Mouse (Mus musculus): Measurements from ENCODE around the gene Sbsn. TPM values are rescaled to one million over a fixed set of nuclear protein-coding genes. Genes with fewer than 3 reads are reported as not detected.
"Not testable (repeated sequence)": the region's sequence is repeated elsewhere in the genome, so short reads cannot be mapped to it uniquely, and the experiment has no call there.

The Sbsn gene
- 3.8 and 4.7 TPM in 2 replicates for polyA plus RNA-seq (2012; rRNA removed)

- no peak for DNase-seq (ENCODE audit: low read depth)
Observed at GRCm38 (mm10) chr7:30751086-30751669, at the start of gene Sbsn. Gene Sbsn, plus strand, starts transcription at chr7:30751471.

DNA sequence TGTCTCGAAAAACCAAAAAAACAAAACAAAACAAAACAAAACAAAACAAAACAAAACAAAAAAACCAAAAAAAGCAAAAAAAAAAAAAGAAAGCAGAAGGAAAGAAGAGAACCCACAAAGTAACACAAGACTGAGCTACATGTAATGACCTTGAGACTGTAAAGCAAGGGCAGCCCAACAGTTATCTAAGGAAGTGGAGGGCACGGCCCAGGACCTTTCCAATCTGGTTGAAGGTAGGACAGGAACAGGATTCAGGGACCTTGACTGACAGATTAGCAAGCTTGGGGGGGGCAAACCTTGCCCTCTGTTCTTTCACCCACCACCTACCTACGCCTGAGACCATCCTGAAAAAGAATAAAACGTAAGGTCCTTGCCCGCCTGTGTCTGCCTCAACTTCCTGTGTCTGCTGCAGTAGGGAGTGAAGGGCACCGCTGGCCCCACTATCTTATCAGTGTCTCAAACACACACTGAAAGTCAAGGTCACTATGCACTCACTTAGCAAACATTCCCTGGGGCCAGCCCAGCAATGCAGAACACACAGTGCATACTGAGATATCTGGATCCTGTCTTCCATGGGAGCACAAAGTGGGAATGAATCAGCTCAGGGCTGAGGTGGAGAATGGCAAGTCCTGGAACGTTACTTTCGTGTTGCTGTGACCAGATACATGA, 44.9 kb upstream of the Sbsn start:
- no peak for DNase-seq (ENCODE audit: low read depth)

DNA sequence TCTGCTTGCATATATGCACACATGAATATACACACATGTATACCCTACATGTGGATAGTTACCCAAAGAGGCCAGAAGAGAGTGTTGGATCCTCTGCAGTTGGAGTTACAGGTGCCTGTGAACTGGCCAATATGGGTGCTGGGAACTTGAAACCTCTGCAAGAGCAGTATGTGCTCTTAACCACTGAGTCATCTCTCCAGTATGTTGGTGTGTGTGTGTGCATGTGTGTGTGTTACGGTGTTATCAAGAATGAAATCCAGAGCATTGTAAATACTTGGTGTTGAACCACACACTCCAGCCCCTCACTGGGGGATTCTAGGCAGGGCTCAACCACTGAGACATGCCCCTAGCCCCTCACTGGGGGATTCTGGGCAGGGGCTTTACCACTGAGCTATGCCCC, 43.8 kb upstream of the Sbsn start:
- DNase-seq (ENCODE audit: low read depth) = no peak

- DNase-seq (ENCODE audit: low read depth) = no peak
Observed at GRCm38 (mm10) chr7:30711942-30712341, 39.3 kb upstream of the Sbsn start, which contains the start of gene Atp4a. Gene Atp4a, plus strand, starts transcription at chr7:30712209.

GRCm38 (mm10) chr7:30717006-30717715, 34.1 kb upstream of the Sbsn start:
- DNase-seq (ENCODE audit: low read depth) = no peak

DNA sequence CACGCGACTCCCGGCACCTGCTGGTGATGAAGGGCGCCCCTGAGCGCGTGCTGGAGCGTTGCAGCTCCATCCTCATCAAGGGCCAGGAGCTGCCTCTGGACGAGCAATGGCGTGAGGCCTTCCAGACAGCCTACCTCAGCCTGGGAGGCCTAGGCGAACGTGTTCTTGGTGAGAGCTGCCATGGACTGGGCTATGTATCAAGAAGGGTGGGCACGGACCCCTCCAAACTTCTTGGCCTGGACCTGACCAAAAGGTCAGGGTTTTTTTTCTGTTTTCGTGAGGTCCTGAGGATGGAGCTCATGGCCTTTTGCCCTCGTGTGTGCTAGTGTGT, 33.6 kb upstream of the Sbsn start:
- no peak for DNase-seq (ENCODE audit: low read depth)

DNA sequence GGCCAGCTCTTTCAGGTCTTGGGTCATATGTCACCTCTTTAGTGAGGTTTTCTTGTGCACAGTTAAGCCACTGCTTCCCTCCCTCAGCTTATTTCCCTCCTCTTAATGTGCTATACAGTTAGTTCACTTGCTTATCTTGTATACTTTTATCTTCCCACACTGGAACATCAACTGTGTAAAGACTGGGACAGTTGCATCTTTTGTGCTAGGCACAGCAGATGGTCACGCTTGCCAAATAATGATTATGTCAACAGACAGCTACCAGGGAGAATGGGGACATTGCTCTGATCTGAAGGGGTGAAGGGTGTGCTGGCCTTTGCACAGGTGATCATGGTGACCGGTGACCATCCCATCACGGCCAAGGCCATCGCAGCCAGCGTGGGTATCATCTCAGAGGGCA, 31.6 kb upstream of the Sbsn start:
- DNase-seq (ENCODE audit: low read depth) = no peak

- no peak for DNase-seq (ENCODE audit: low read depth)
Observed at GRCm38 (mm10) chr7:30721286-30721685, 30.0 kb upstream of the Sbsn start.

DNA sequence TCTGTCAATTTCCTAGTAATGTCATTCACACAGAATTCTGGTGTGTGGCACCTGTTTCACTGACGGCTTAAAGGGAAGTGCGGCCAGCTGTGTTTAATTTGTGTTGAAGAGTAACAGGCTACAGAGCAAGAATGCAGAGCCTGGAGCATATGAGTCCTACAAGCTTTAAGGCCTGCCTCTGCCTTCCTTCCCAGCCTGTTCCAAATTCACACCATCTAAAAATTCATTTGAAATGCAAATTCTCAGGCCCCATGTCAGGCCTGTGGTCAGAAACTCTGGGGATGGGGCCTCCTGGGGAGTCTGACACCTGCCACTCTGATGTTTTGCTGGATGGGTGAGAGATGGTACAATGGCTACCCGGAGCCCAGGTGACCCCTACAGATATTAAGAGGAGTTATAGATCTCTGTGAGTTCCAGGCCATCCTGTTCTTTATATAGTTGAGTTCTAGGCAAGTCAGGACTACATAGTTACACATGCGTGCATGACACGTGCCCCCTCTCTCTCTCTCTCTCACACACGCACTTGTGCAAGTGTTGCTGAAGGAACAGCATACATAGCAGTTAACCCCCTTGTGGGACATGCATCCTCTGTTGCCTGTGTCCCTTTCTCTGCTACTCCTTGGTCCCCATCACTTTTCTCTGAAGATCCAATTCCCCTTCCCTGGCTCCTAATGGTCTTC, 27.9 kb upstream of the Sbsn start:
- no peak for DNase-seq (ENCODE audit: low read depth)

- DNase-seq (ENCODE audit: low read depth) = no peak
Observed at GRCm38 (mm10) chr7:30728214-30728613, 23.1 kb upstream of the Sbsn start.

DNA sequence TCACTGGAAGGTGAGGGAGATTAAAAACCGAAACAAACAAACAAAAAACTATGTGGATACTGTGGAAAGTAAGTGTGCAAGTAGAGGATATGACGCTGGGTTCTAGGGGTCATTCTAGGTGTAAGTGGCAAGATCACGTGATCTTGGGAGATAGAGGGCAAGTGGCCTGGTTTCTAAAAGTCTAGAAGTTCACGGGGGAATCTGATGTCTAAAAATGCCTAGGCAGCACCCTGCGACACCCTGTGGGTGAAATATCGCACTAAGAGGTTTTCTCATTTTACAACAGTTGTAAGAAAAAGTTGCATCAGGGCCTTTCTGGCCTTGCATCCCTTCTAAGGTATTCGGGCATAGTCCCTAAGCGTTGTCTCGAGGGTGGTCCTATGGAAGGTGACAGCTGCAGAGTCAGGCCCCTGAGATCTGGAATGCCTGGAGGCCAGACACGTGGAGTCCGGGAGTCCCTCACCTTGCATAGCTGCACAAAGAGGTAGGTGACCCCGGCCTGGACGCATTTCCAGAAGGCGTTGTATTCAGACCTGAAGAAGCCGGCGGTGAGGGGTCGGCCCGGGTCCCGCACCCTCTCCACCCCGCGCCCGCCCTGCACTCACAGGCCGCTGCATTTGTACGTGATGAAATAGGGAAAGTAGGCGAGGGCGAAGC, 22.4 kb upstream of the Sbsn start:
- DNase-seq (ENCODE audit: low read depth) = no peak

DNA sequence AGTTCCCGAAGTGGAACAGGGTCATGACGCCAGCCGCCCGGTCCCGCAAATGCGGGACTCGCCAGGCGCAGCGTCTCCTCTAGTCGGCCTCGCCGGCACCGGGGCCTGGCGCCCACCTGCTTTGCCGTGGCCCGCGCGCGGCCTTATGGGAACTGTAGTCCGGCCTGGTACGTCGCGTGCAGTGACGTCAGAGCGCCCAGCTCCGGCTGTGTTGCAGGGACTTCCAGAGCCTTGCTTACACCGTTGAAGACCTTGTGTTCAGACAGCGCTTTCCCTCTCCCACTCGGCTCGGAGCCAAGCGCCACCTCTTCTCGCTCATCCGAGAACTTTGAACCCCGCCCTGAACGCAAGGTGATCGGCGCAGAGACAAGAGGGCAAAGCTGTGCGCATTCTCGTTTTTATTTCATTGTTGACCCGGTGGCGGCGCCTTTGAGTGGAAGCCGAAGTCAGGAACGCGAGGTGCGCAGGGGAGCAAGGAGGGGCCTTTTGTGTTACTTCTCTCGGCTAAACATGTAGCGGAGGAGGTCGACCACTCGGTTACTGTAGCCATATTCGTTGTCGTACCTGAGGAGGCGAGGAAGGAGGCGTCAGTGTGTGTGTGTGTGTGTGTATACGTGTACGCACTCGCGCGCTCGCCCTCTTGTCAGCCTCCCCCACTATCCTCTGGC, 21.7 kb upstream of the Sbsn start, which contains the start of gene Tmem147:
Gene Tmem147 (minus strand): TSS at position 145 of the 668 bp plus-strand sequence.
- DNase-seq (ENCODE audit: low read depth) = peak; percentile 94

- DNase-seq (ENCODE audit: low read depth) = not testable (repeated sequence)
Observed at GRCm38 (mm10) chr7:30730064-30730722, 21.1 kb upstream of the Sbsn start.

GRCm38 (mm10) chr7:30736211-30736610, 15.1 kb upstream of the Sbsn start:
- DNase-seq (ENCODE audit: low read depth) = no peak

GRCm38 (mm10) chr7:30742570-30742969, 8.7 kb upstream of the Sbsn start:
- not testable (repeated sequence) for DNase-seq (ENCODE audit: low read depth)

DNA sequence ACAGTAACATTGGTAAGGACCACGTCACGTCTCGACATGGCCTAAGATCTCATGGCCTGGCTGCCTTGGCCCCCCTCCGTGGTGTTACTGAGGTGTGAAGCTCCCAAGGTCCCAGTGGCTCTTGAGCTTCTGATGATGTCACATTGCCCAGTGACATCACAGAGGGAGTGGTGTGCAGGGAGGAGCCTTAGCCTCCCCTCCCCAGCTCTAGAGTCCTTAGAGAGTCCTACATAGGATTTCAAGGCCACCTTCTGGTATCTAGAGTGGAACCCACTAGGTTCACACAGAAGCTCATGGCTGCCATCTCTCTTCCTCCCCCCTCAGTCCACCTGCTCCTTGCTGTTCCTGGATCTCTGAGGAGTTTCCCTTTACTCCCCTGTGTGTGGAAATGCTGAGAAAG, 7.7 kb upstream of the Sbsn start, which contains the start of gene Gapdhs:
Gene Gapdhs (minus strand): TSS at position 65 of the 400 bp plus-strand sequence.
- not testable (repeated sequence) for DNase-seq (ENCODE audit: low read depth)

GRCm38 (mm10) chr7:30744022-30744598, 7.2 kb upstream of the Sbsn start:
- DNase-seq (ENCODE audit: low read depth) = no peak

DNA sequence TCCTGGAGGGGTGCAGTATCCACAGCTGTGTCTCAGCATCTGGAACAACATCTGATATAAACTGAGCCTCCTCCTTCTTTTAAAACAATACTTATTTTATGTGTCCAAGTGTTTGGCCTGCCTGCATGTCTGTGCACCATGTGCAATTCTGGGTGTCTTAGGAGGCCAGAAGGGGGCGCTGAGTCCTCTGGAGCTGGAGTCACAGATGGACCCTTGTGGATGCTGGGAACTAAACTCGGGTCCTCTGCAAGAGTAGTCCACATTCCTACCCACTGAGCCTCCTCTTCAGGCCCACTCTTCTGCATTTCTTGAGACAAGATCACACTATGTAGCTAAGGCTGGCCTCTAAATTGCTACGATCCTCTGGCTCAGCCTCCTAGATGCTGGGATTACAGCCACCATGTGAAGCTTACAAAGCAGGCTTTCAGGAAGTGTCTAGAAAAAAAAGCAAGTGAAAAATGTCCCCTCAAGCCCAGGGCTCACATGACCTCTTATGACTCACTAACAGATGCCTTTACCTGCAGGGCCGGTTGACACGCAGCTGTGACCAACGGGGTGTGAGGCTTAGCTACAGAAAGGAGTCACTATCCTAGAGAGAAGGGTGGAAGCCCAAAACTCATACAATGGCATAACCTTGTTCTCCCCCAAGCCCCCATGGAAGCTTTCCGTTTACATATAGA, 3.6 kb upstream of the Sbsn start:
- no peak for DNase-seq (ENCODE audit: low read depth)

DNA sequence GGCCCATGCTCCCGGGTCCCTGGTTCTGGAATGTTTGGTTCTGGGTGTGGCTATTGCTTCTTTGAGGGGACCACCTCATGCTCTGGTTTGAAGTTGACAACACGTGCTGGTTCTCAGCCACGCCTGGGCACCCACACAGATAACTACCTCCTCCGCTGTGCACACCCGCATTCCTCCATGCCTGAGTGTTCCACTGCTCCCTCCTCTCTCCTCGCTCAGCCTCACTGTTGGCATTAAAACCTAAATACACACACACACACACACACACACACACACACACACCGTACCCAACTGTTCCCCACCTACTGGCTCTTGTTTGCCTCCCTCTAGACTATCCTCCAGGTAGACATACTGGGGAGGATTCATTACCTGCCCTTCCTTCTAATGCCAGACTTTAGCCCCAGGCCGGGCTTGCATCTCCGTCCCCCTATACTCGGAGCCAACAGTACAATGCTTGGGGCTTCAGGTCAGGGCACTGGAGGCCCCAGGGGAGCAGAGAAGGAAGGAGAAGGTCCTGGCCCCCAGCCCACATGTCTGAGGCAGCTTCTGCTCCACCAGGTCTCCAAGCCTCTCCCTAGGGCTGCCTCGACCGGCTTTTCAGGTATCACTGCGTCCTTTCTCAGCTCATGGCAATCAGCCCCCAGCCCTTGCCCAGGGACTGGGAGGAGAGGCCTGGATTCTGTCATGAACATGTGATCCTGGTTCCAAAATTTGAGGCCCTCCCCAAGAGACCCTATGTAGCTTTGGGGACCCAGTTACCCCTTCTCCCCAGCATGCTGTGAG, 1.3 kb upstream of the Sbsn start:
- DNase-seq (ENCODE audit: low read depth) = no peak
